Mouse (Mus musculus) midbrain, embryonic 14.5 days (tissue): Measurements from ENCODE around the gene Tex13c3. TPM values are rescaled to one million over a fixed set of nuclear protein-coding genes. Genes with fewer than 3 reads are reported as not detected.
"Not testable (repeated sequence)": the region's sequence is repeated elsewhere in the genome, so short reads cannot be mapped to it uniquely, and the experiment has no call there.

ENCODE experiments used
- ATAC-seq: fragments of 200-750 bp; cut with Nextera tagmentation; 2 replicates; pipeline ENCODE4 v1.8.0; 2017; ENCODE audit warnings: moderate number of reproducible peaks, moderate library complexity; ENCODE audit not compliant: low FRiP score, low TSS enrichment
- DNase-seq: peaks from one replicate; pipeline ENCODE4 v3.0.0-alpha.2; 2015
- H3K27ac ChIP-seq: fragments of 300-500 bp; sonication (generic); replicated peaks from 2 replicates; pipeline ENCODE4 v1.5.1; 2014; ENCODE audit warnings: mild to moderate bottlenecking, low read depth, low read length, moderate library complexity
- H3K27me3 ChIP-seq: fragments of 300-500 bp; sonication (generic); 2 replicates; pipeline ENCODE4 v1.6.1; 2014; ENCODE audit warnings: low read length, control low read depth, mixed read lengths; ENCODE audit not compliant: control insufficient read depth, insufficient read depth
- H3K36me3 ChIP-seq: fragments of 300-500 bp; sonication (generic); 2 replicates; pipeline ENCODE4 v1.6.1; 2014; ENCODE audit warnings: low read length, control low read depth; ENCODE audit not compliant: control insufficient read depth, insufficient read depth
- H3K4me1 ChIP-seq: fragments of 300-500 bp; sonication (generic); 2 replicates; pipeline ENCODE4 v1.6.1; 2014; ENCODE audit warnings: mild to moderate bottlenecking, antibody characterized with exemption, low read length, control low read depth; ENCODE audit not compliant: control insufficient read depth, insufficient read depth
- H3K4me2 ChIP-seq: fragments of 300-500 bp; sonication (generic); 2 replicates; pipeline ENCODE4 v1.6.1; 2014; ENCODE audit warnings: mild to moderate bottlenecking, low read length, moderate library complexity
- H3K4me3 ChIP-seq: fragments of 300-500 bp; sonication (generic); replicated peaks from 2 replicates; pipeline ENCODE4 v1.5.1; 2014; ENCODE audit warnings: low read depth, low read length
- H3K9ac ChIP-seq: fragments of 300-500 bp; sonication (generic); replicated peaks from 2 replicates; pipeline ENCODE4 v1.6.1; 2014; ENCODE audit warnings: mild to moderate bottlenecking, low read length, moderate library complexity
- H3K9me3 ChIP-seq: fragments of 300-500 bp; sonication (generic); 2 replicates; pipeline ENCODE4 v1.6.1; 2016; ENCODE audit warnings: low read length, control low read depth, mixed read lengths; ENCODE audit not compliant: control insufficient read depth
- WGBS: fragments of 180-500 bp; shearing (Covaris S2); extraction: QIAGEN DNeasy Blood & Tissue Kit; methylation state at CpG from one replicate; pipeline ENCODE4 v1.1.7; 2014; 5-methylcytosine and 5-hydroxymethylcytosine counted together
- polyA plus RNA-seq: library from polyadenylated mRNA; unstranded; fragments of >200 nt; fragmentation: Nextera tagmentation; extraction: Ambion mirVana; gene quantifications from 2 replicates; pipeline ENCODE4 v1.2.1, GENCODE M21; 2014

Tex13c3 gene
- polyA plus RNA-seq = not detected in 2 replicates

DNA sequence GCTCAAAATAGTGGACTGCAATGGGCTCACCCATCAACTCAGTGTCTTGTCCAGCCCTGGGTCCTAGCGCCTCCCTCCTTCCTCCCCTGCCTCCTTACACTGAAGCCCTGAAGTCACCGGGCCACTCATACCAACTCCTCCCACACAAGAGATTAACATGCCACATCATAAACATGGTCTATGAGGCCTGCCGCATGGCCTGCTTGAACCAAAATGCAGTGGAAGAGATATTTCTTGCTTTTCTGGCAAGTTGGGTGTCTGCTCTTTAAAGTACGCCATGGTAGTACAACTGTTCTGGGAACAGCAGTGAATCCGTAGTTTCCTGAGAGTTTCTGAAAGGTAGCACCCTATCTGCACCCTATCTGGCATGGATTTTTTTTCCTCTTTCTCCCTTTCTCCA, at the start of gene Tex13c3:
TSS of gene Tex13c3 (minus strand) at position 101 of the 400 bp plus-strand sequence.
- not testable (repeated sequence) for H3K4me1 ChIP-seq, ATAC-seq, H3K4me2 ChIP-seq, H3K27me3 ChIP-seq, H3K9me3 ChIP-seq, H3K9ac ChIP-seq, H3K4me3 ChIP-seq, DNase-seq, H3K36me3 ChIP-seq, H3K27ac ChIP-seq
- WGBS = 92% methylated on average over 5 of the region's 5 CpGs

DNA sequence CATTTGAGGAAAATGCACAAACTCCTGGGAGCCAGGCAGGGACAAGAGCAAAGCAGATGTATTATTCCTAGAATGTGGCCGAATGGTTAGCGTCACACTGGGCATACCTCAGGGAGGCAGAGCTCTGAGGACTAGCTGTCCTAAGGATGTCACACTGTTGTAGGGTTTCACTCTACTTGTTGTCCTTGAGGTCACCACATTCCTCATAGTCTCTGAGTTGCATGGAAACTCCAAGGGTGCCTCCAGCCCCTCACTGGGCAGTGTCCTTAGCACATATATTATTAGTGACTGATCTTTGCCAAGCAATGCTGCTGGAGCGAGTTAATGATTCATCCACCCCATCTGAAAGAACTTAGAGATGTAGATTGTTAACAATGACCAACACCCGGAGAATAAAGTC, 8.6 kb upstream of the Tex13c3 start:
- ATAC-seq = no peak
- Histone ChIP-seq H3K4me3 (no peak overlapping the region), H3K4me2 (no peak overlapping the region), H3K36me3 (no peaks in the 10 kb centered on the region), H3K27me3 (no peaks in the 10 kb centered on the region), H3K4me1 (no peaks in the 10 kb centered on the region), H3K27ac (no peak overlapping the region), H3K9ac (no peak overlapping the region), H3K9me3 (no peaks in the 10 kb centered on the region)
- no peak for DNase-seq
- WGBS = 89% methylated on average over 4 of the region's 4 CpGs
